Mouse (Mus musculus) embryonic facial prominence, embryonic 13.5 days (tissue): ENCODE data around the gene Elp5. TPM values are rescaled to one million over a fixed set of nuclear protein-coding genes. Genes with fewer than 3 reads are reported as not detected.

Experiments used
- microRNA counts: library from miRNA; unstranded; fragments of <30 nt; microRNA quantifications from one replicate; lab custom pipeline; 2016
- microRNA-seq: library from miRNA; unstranded; fragments of <30 nt; microRNA quantifications from one replicate; pipeline ENCODE4, GENCODE M21; 2016
- polyA plus RNA-seq: library from polyadenylated mRNA; unstranded; fragments of >200 nt; fragmentation: Nextera tagmentation; extraction: Ambion mirVana; gene quantifications from 2 replicates; pipeline ENCODE4 v1.2.1, GENCODE M21; 2015

Gene Elp5
- polyA plus RNA-seq, 1 experiment from 2014 or later, result 125 TPM

MicroRNAs within 50 kb of the gene (microRNA counts, 519-probe panel; counts per million panel counts)
- microRNA mmu-miR-324-3p (lab: Ali Mortazavi, UCI) (236 counts per million, percentile 44 among the panel's probes with 10 or more counts), microRNA mmu-miR-324-5p (lab: Ali Mortazavi, UCI) (3,473 counts per million, percentile 79 among the panel's probes with 10 or more counts)

Small RNA genes within 50 kb of the gene (microRNA-seq; reads per million reads assigned to microRNA genes)
- gene Gm44349, result not detected
- 3,294 reads per million, percentile 86 among the genes with 10 or more reads in this experiment for gene Mir324

Other genes with a start within 250 kb of the Elp5 start
- 27.3 and 31.3 TPM in 2 replicates for gene Polr2a, start 223.9 kb downstream of the Elp5 start, polyA plus RNA-seq
- not detected in 2 replicates for gene Slc35g3, start 220.5 kb downstream of the Elp5 start, polyA plus RNA-seq
- gene Zbtb4, start 216.6 kb downstream of the Elp5 start, polyA plus RNA-seq, result 3.5 and 4.8 TPM in 2 replicates
- 5.4 and 5.7 TPM in 2 replicates for gene Chrnb1, start 186.6 kb downstream of the Elp5 start, polyA plus RNA-seq
- gene Fgf11, start 180.7 kb downstream of the Elp5 start, polyA plus RNA-seq, result 3.6 TPM in 2 replicates
- 4.0 and 4.7 TPM in 2 replicates for gene Tmem102, start 176.9 kb downstream of the Elp5 start, polyA plus RNA-seq
- gene Gm39566, start 167.2 kb downstream of the Elp5 start, polyA plus RNA-seq, result not detected in 2 replicates
- not detected in 2 replicates for gene Spem2, start 164.1 kb downstream of the Elp5 start, polyA plus RNA-seq
- gene Spem1, start 160.3 kb downstream of the Elp5 start, polyA plus RNA-seq, result 0.26 TPM in 1 of 2 replicates, not detected in the other
- gene Nlgn2, start 144.7 kb downstream of the Elp5 start, polyA plus RNA-seq, result 14.1 and 15.2 TPM in 2 replicates
- gene Tmem256, start 144.0 kb downstream of the Elp5 start, polyA plus RNA-seq, result 358 and 423 TPM in 2 replicates
- 145 and 154 TPM in 2 replicates for gene Plscr3, start 136.1 kb downstream of the Elp5 start, polyA plus RNA-seq
- 4.9 and 5.3 TPM in 2 replicates for gene Tnk1, start 123.8 kb downstream of the Elp5 start, polyA plus RNA-seq
- gene Tmem95, start 104.5 kb downstream of the Elp5 start, polyA plus RNA-seq, result not detected in 2 replicates
- 3.8 and 4.4 TPM in 2 replicates for gene Kctd11, start 101.1 kb downstream of the Elp5 start, polyA plus RNA-seq
- 0.74 and 1.6 TPM in 2 replicates for gene Acap1, start 87.0 kb downstream of the Elp5 start, polyA plus RNA-seq
- 14.8 and 15.6 TPM in 2 replicates for gene 2810408A11Rik, start 81.5 kb downstream of the Elp5 start, polyA plus RNA-seq
- gene Neurl4, start 81.4 kb downstream of the Elp5 start, polyA plus RNA-seq, result 12.3 and 12.6 TPM in 2 replicates
- 79.5 and 85.5 TPM in 2 replicates for gene Gps2, start 68.6 kb downstream of the Elp5 start, polyA plus RNA-seq
- 1,558 and 1,689 TPM in 2 replicates for gene Eif5a, start 60.6 kb downstream of the Elp5 start, polyA plus RNA-seq
- 7.5 and 10.2 TPM in 2 replicates for gene Ybx2, start 46.7 kb downstream of the Elp5 start, polyA plus RNA-seq
- 33.3 and 33.5 TPM in 2 replicates for gene Slc2a4, start 34.3 kb downstream of the Elp5 start, polyA plus RNA-seq
- gene Cldn7, start 17.7 kb downstream of the Elp5 start, polyA plus RNA-seq, result 30.3 and 34.9 TPM in 2 replicates
- gene Ctdnep1, start 1.4 kb downstream of the Elp5 start, polyA plus RNA-seq, result 30.0 and 30.9 TPM in 2 replicates
- gene Gabarap, start 8.6 kb upstream of the Elp5 start, polyA plus RNA-seq, result 511 and 542 TPM in 2 replicates
- 87.8 and 93.3 TPM in 2 replicates for gene Phf23, start 13.3 kb upstream of the Elp5 start, polyA plus RNA-seq
- gene Dvl2, start 18.1 kb upstream of the Elp5 start, polyA plus RNA-seq, result 55.0 and 56.8 TPM in 2 replicates
- 78.2 and 82.3 TPM in 2 replicates for gene Acadvl, start 32.9 kb upstream of the Elp5 start, polyA plus RNA-seq
- 13.1 and 13.5 TPM in 2 replicates for gene Dlg4, start 34.4 kb upstream of the Elp5 start, polyA plus RNA-seq
- 0.24 and 0.47 TPM in 2 replicates for gene Asgr1, start 71.6 kb upstream of the Elp5 start, polyA plus RNA-seq
- gene Asgr2, start 110.1 kb upstream of the Elp5 start, polyA plus RNA-seq, result not detected in 2 replicates
- gene Mgl2, start 147.8 kb upstream of the Elp5 start, polyA plus RNA-seq, result 0.25 and 0.50 TPM in 2 replicates
- 1.3 TPM in 2 replicates for gene Clec10a, start 173.7 kb upstream of the Elp5 start, polyA plus RNA-seq
- gene Slc16a11, start 230.2 kb upstream of the Elp5 start, polyA plus RNA-seq, result 1.9 and 3.5 TPM in 2 replicates
- 9.8 and 13.0 TPM in 2 replicates for gene Slc16a13, start 238.5 kb upstream of the Elp5 start, polyA plus RNA-seq
- 11.1 and 11.3 TPM in 2 replicates for gene Bcl6b, start 247.3 kb upstream of the Elp5 start, polyA plus RNA-seq